Mouse (Mus musculus) adrenal gland, adult 2 months (tissue): ENCODE measurements at regions not wholly inside any gene's neighbourhood (a gene's known extent, or its start where the extent isn't known, plus 50 kb on each side); places are given as distances from the start of the nearest gene placed in this dataset.

Source experiments
- DNase-seq: peaks from one replicate; pipeline ENCODE4 v3.0.0; 2021

DNA sequence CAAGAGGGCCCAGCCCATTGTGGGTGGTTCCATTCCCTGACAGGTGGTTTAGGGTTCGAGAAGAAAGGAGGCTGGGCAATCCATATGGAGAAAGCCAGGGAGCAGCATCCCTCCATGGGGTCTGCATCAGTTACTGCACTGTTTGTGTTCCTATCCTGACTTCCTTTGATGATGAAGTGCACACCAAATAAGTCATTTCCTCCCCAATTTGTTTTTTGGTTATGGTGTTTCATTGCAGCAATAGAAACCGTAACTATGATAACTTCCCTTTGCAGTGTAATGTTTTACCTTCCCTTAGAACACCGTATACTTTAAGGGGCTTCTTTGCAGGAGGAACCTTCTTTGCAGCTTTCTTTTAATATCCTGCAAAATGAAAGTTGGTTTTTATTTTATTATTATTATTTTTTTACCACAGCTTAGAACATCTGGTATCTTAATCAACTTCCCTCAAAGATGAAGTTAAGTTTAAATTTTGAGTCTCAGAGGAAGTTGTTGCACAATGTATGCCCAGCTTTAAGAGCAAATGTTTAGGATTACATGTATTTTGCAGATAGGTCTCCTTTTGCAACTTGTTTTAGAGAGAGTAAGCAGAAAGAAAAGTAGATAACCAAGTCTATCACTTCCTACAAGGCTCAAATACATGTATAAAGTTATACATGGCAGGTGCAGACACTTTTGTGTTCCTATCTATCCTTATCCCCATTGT, 1059.1 kb downstream of the Diaph2 start:
- DNase-seq = no peak

DNA sequence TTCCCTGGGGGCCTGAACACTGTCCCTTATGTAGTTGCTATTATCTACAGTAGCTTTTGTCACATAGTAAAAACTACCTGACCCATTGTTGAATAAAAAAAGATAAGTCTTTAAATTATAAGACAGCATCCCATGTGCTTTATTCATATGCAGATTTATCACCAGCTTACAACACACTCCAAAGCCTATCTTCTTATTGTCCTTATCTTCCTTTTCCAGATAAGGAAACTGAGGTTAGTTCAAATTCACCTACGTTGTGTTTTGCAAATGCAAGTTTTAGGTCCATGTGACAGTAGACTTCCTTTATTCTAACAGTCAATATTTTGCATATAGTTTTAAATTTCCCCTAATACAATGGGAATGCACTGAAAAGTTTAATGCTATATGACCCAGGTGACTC, 1069.4 kb downstream of the Diaph2 start:
- no peak for DNase-seq

GRCm38 (mm10) chrX:130819707-130820106, 1070.2 kb downstream of the Diaph2 start:
- DNase-seq = no peak

- no peak for DNase-seq
These were observed 1070.6 kb downstream of the Diaph2 start for GRCm38 (mm10) chrX:130820168-130820567.

DNA sequence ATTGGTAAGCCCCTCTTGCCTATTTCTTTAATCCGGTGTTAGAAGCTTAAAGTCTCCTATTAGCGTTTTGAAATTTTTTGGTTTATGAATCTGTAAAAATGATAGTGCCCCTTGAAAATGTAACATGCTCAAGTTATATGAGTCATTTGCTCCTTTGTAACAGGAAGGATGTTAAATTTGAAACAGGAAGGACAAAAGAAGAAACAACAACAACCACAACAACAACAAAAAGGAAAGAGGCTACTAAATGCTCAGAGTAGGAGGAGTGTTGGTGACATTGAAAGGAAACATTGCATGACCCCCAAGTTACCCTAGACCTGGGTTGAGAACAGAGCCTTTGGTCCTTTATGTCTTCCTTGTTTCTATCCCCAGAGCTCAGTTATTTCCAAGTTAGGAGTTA, 1074.4 kb downstream of the Diaph2 start:
- no peak for DNase-seq

GRCm38 (mm10) chrX:130835835-130836234, 1086.3 kb downstream of the Diaph2 start:
- DNase-seq = no peak

GRCm38 (mm10) chrX:130843141-130843540, 1093.6 kb downstream of the Diaph2 start:
- no peak for DNase-seq

- DNase-seq = no peak
These were observed 1117.0 kb downstream of the Diaph2 start for GRCm38 (mm10) chrX:130866506-130866905.

- DNase-seq = no peak
These were observed 1124.6 kb downstream of the Diaph2 start for GRCm38 (mm10) chrX:130874157-130874556.

- DNase-seq = peak; percentile 27
These were observed 1125.7 kb downstream of the Diaph2 start for GRCm38 (mm10) chrX:130875289-130875688.

DNA sequence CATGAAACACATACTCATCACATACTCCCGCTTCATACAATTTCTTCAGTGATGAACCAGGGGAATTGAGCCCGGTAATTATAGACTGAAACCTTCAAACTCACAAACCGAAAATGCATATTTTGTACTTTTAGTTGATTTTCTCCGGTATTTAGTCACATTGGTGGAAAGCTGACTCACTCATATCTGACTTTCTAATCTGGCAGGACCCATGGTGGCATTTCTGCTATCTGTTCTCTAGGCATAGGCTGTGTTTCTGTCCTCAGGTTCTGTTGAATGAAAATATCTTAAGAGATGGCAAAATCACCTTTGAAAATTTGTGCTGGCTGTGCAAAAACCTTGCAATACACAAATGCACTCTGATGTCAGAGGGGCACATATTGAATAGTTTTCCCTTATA, 1126.6 kb downstream of the Diaph2 start:
- DNase-seq = no peak
